ENCODE assay signal across 13 mouse cellular contexts in the genomic region with DNA sequence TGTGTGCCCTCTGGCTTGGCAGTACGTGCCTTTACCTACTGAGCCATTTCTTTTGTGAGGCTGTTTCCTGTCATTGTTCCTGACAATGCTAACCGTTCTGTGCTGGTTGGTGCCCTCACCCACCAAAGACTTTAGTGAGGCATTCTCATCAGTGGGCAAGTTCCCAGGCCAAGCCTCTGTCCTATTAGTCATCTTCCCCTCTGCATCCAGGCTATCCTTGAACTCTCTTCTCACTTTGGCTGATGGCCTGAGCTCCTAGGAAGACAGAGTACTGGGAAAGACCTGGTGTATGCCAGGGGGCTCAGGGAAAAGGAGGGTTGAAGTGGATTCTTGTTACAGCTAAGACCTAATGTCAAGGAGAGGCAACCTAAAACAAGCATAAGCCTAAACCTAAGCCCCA. TPM values are rescaled to one million over a fixed set of nuclear protein-coding genes. Genes with fewer than 3 reads are reported as not detected.
"Had no signal": no experiment of that assay in that cellular context is flagged by ENCODE, and none has a peak within 500 bp of the region (broad histone marks: within the 10 kb centered on the region; RNA-seq: fewer than 3 reads in every experiment).

No protein-coding gene starts in this region.

- H3K4me2 ChIP-seq: limb, embryonic 12.5 days; liver, embryonic 13.5 days; midbrain, embryonic 11.5 days; midbrain, embryonic 15.5 days; neural tube, embryonic 12.5 days had no signal

- ATAC-seq: liver, postnatal 0 days; midbrain, embryonic 15.5 days had no signal

- H3K36me3 ChIP-seq: limb, embryonic 12.5 days; liver, embryonic 13.5 days; midbrain, embryonic 15.5 days; neural tube, embryonic 12.5 days had no signal

- DNase-seq: kidney, postnatal 10 days; kidney, postnatal 4 days; liver; liver, embryonic 13.5 days; liver, postnatal 0 days had no signal

- H3K9me3 ChIP-seq: limb, embryonic 12.5 days; liver, embryonic 13.5 days; midbrain, embryonic 15.5 days; neural tube, embryonic 12.5 days had no signal

- H3K4me3 ChIP-seq: layer of hippocampus, adult 2 months; limb, embryonic 12.5 days; liver, embryonic 13.5 days; megakaryocyte, embryonic 14.5 days; midbrain, embryonic 15.5 days; neural tube, embryonic 12.5 days had no signal

- H3K4me1 ChIP-seq: limb, embryonic 12.5 days; neural tube, embryonic 12.5 days had no signal

- H3K27ac ChIP-seq: layer of hippocampus, adult 2 months; limb, embryonic 12.5 days; liver, embryonic 13.5 days; macrophage; midbrain, embryonic 15.5 days; neural tube, embryonic 12.5 days; stomach, postnatal 0 days had no signal

- H3K27me3 ChIP-seq: limb, embryonic 12.5 days; midbrain, embryonic 15.5 days; neural tube, embryonic 12.5 days had no signal

- H3K9ac ChIP-seq: limb, embryonic 12.5 days; liver, embryonic 13.5 days; liver, postnatal 0 days; midbrain, embryonic 15.5 days; neural tube, embryonic 12.5 days had no signal

RNA-seq across cellular contexts. Expression of a gene that starts 31.6 kb away (rescaled TPM):
- polyA plus RNA-seq: limb, embryonic 12.5 days; midbrain, embryonic 11.5 days; neural tube, embryonic 12.5 days had no signal
